Mouse (Mus musculus) intestine, embryonic 14.5 days (tissue): Measurements from ENCODE around the gene Cep112. TPM values are rescaled to one million over a fixed set of nuclear protein-coding genes. Genes with fewer than 3 reads are reported as not detected.
A peak's percentile ranks its signal among the peaks of the same experiment; 100 is the strongest.

Experiments used
- ATAC-seq: fragments of 200-750 bp; cut with Nextera tagmentation; replicated peaks from 2 replicates; pipeline ENCODE4 v1.8.0; 2017; ENCODE audit warnings: low read depth, moderate number of reproducible peaks, moderate TSS enrichment, moderate library complexity; ENCODE audit not compliant: low FRiP score, low TSS enrichment
- DNase-seq: peaks from one replicate; pipeline ENCODE4 v3.0.0-alpha.2; 2018; ENCODE audit warnings: low spot score
- H3K27ac ChIP-seq: fragments of 300-500 bp; sonication (generic); 2 replicates; pipeline ENCODE4 v1.5.1; 2014; ENCODE audit warnings: low read depth, mild to moderate bottlenecking, control low read depth
- H3K27me3 ChIP-seq: fragments of 300-500 bp; sonication (generic); replicated peaks from 2 replicates; pipeline ENCODE4 v1.6.1; 2014; ENCODE audit warnings: low read length, control low read depth; ENCODE audit not compliant: control insufficient read depth, insufficient read depth
- H3K36me3 ChIP-seq: fragments of 300-500 bp; sonication (generic); 2 replicates; pipeline ENCODE4 v1.6.1; 2014; ENCODE audit warnings: low read length, control low read depth; ENCODE audit not compliant: control insufficient read depth, insufficient read depth
- H3K4me1 ChIP-seq: fragments of 300-500 bp; sonication (generic); replicated peaks from 2 replicates; pipeline ENCODE4 v1.6.1; 2014; ENCODE audit warnings: low read length, control low read depth, mixed read lengths; ENCODE audit not compliant: control insufficient read depth, insufficient read depth
- H3K4me2 ChIP-seq: fragments of 300-500 bp; sonication (generic); 2 replicates; pipeline ENCODE4 v1.6.1; 2014; ENCODE audit warnings: low read length
- H3K4me3 ChIP-seq: fragments of 300-500 bp; sonication (generic); 2 replicates; pipeline ENCODE4 v1.5.1; 2014; ENCODE audit warnings: low read depth, low read length, control low read depth, mixed read lengths
- H3K9ac ChIP-seq: fragments of 300-500 bp; sonication (generic); 2 replicates; pipeline ENCODE4 v1.6.1; 2014; ENCODE audit warnings: mild to moderate bottlenecking, low read length
- H3K9me3 ChIP-seq: fragments of 300-500 bp; sonication (generic); 2 replicates; pipeline ENCODE4 v1.6.1; 2016; ENCODE audit warnings: low read length, control low read depth; ENCODE audit not compliant: control insufficient read depth
- WGBS: fragments of 180-500 bp; shearing (Covaris S2); extraction: QIAGEN DNeasy Blood & Tissue Kit; methylation state at CpG from one replicate; pipeline ENCODE4 v1.1.7; 2014; 5-methylcytosine and 5-hydroxymethylcytosine counted together
- polyA plus RNA-seq: library from polyadenylated mRNA; unstranded; fragments of >200 nt; fragmentation: Nextera tagmentation; extraction: Ambion mirVana; gene quantifications from 2 replicates; pipeline ENCODE4 v1.2.1, GENCODE M21; 2014

Gene Cep112
- polyA plus RNA-seq, 1 experiment from 2014 or later: 16.1 TPM

DNA sequence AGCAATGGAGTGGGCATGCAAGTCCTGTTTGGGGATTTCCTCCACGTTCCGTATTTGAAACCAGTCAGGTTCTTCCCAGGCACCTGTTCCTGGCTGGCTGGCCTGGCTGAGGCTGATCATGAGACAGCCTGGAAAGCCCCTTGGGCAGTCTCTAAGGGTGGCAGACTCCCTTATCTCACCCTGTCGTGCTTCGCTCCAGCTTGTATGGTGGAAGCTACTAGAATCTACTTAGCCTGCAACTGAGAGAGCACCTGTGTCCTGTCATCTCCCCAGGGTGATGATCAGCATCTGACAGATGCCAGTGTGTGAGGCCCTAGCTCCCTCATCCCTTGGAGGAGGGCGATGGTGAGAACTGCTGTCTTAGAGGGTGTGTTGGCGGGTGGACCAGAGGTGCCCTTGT, 473.5 kb downstream of the Cep112 start:
- no peaks in the 10 kb centered on the region for H3K27me3 ChIP-seq
- ATAC-seq (no peak), DNase-seq (no peak)
- H3K4me2 ChIP-seq: no peak overlapping the region
- no peaks in the 10 kb centered on the region for H3K4me1 ChIP-seq
- H3K9ac ChIP-seq: no peak overlapping the region
- H3K36me3 ChIP-seq: no peaks in the 10 kb centered on the region
- no peak overlapping the region for H3K4me3 ChIP-seq
- H3K27ac ChIP-seq: no peak overlapping the region
- 81% methylated on average over 6 of the region's 6 CpGs for WGBS
- no peaks in the 10 kb centered on the region for H3K9me3 ChIP-seq

GRCm38 (mm10) chr11:108900718-108901488, 475.9 kb downstream of the Cep112 start:
- H3K4me3 ChIP-seq: no peak overlapping the region
- H3K36me3 ChIP-seq: no peaks in the 10 kb centered on the region
- DNase-seq (no peak), ATAC-seq (no peak)
- H3K27ac ChIP-seq: no peak overlapping the region
- no peak overlapping the region for H3K4me2 ChIP-seq
- H3K4me1 ChIP-seq: no peaks in the 10 kb centered on the region
- no peak overlapping the region for H3K9ac ChIP-seq
- WGBS: 80% methylated on average over 9 of the region's 10 CpGs
- no peaks in the 10 kb centered on the region for H3K9me3 ChIP-seq
- H3K27me3 ChIP-seq: no peaks in the 10 kb centered on the region

DNA sequence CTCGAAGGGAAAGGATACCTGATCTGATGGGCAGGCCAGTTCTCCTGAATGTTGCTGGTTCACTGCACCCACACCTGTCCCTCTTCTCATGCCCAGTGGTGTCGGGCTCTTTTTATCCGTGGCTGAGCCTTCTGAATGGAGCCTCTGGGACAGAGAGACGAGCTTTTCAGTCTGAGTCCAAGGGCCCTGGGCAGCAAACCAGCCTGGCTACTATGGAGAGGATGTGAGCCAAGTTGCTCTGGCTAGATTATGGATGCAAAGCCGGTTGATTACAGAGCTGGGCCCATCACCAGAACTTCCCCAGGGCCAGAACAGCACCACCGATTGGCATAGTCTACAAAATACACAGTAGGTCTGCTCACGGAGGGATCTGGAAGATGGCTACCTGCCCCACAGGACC, 476.7 kb downstream of the Cep112 start:
- Histone ChIP-seq H3K36me3 (no peaks in the 10 kb centered on the region), H3K27me3 (no peaks in the 10 kb centered on the region), H3K9me3 (no peaks in the 10 kb centered on the region), H3K9ac (no peak overlapping the region), H3K27ac (no peak overlapping the region), H3K4me2 (no peak overlapping the region), H3K4me1 (no peaks in the 10 kb centered on the region), H3K4me3 (no peak overlapping the region)
- WGBS: 86% methylated on average over 7 of the region's 7 CpGs
- ATAC-seq (no peak), DNase-seq (no peak)

- Histone ChIP-seq H3K4me3 (no peak overlapping the region), H3K4me1 (no peaks in the 10 kb centered on the region), H3K27ac (no peak overlapping the region), H3K4me2 (no peak overlapping the region), H3K36me3 (no peaks in the 10 kb centered on the region), H3K27me3 (no peaks in the 10 kb centered on the region), H3K9ac (no peak overlapping the region), H3K9me3 (no peaks in the 10 kb centered on the region)
- WGBS: 67% methylated on average over 4 of the region's 4 CpGs
- no peak for ATAC-seq
- DNase-seq: no peak
These were observed 477.3 kb downstream of the Cep112 start for GRCm38 (mm10) chr11:108902303-108902702.

DNA sequence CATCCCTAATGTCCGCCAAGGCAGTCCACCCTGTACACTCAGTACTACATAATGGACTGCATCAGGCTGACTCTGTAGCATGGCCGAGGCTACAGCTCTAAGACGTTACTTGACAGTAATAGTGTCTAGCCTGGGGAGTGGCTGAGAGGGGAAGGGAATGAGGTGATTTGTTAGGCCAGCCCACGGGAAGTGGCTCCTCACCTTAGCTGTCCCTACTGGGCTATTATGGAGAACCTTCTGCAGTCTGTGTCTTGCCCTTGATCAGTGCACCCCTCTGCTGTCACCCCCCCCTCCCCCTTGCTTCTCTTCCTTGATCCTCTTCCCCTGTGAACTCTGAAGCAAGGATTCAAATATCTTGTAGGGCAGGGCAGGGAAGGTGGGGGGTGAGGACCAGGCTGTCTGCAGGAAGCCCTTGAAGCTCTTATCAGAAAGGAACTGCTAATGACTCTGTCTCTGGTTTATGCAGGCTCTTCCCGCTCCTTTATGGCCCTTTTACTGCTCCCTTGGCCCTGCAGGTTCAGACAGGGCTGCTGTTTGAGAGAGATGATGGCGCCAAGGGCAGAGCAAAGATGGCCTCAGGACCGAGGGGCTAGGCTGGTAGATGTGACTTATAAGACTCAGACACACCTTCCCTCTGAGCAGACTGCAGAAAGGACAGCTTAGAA, 481.7 kb downstream of the Cep112 start:
- WGBS: 33% methylated on average over 7 of the region's 7 CpGs
- Histone ChIP-seq H3K9ac (no peak overlapping the region), H3K27me3 (0 out of 2 replicates have a peak, but pooled peaks cover 4% of the 10 kb centered on the region), H3K27ac (no peak overlapping the region), H3K4me1 (peaks cover 16% of the 10 kb centered on the region), H3K36me3 (no peaks in the 10 kb centered on the region), H3K4me2 (no peak overlapping the region), H3K9me3 (no peaks in the 10 kb centered on the region), H3K4me3 (no peak overlapping the region)
- DNase-seq (no peak), ATAC-seq (peak; percentile 63)

GRCm38 (mm10) chr11:108909396-108910195, 484.6 kb downstream of the Cep112 start:
- DNase-seq (no peak), ATAC-seq (no peak; the same call in 1 of the 2 replicates)
- peak overlapping the region; percentile 20 for H3K4me3 ChIP-seq
- H3K4me2 ChIP-seq: peak overlapping the region; percentile 45
- no peak overlapping the region for H3K27ac ChIP-seq
- WGBS: 7% methylated on average over 24 of the region's 24 CpGs
- no peaks in the 10 kb centered on the region for H3K36me3 ChIP-seq
- no peaks in the 10 kb centered on the region for H3K9me3 ChIP-seq
- H3K4me1 ChIP-seq: peaks cover 16% of the 10 kb centered on the region
- 0 out of 2 replicates have a peak overlapping the region, but pooled peaks have one; percentile 5 for H3K9ac ChIP-seq
- H3K27me3 ChIP-seq: 0 out of 2 replicates have a peak, but pooled peaks cover 4% of the 10 kb centered on the region

Other genes with a start within 250 kb of the Cep112 start
- not detected in 2 replicates for gene Apoh, start 81.8 kb upstream of the Cep112 start, polyA plus RNA-seq
- 18.2 and 19.8 TPM in 2 replicates for gene Prkca, start 81.3 kb upstream of the Cep112 start, polyA plus RNA-seq